Mouse (Mus musculus) embryonic facial prominence, embryonic 11.5 days (tissue): Measurements from ENCODE around the gene Slc30a7. TPM values are rescaled to one million over a fixed set of nuclear protein-coding genes. Genes with fewer than 3 reads are reported as not detected.
A peak's percentile ranks its signal among the peaks of the same experiment; 100 is the strongest.

ENCODE experiments used
- ATAC-seq: fragments of 200-750 bp; cut with Nextera tagmentation; replicated peaks from 2 replicates; pipeline ENCODE4 v1.8.0; 2017; ENCODE audit warnings: low read depth; ENCODE audit not compliant: insufficient number of reproducible peaks, low FRiP score, low TSS enrichment
- DNase-seq: peaks from one replicate; pipeline ENCODE4 v3.0.0-alpha.2; 2015; ENCODE audit warnings: low spot score
- H3K27ac ChIP-seq: fragments of 300-500 bp; sonication (generic); replicated peaks from 2 replicates; pipeline ENCODE4 v1.5.1; 2014; ENCODE audit warnings: mild to moderate bottlenecking, low read depth, low read length, control low read depth
- H3K27me3 ChIP-seq: fragments of 300-500 bp; sonication (generic); 2 replicates; pipeline ENCODE4 v1.6.1; 2014; ENCODE audit warnings: mild to moderate bottlenecking, low read length, moderate library complexity, mixed read lengths; ENCODE audit not compliant: control insufficient read depth, insufficient read depth
- H3K36me3 ChIP-seq: fragments of 300-500 bp; sonication (generic); replicated peaks from 2 replicates; pipeline ENCODE4 v1.6.1; 2014; ENCODE audit warnings: low read depth, mild to moderate bottlenecking, low read length, moderate library complexity, mixed read lengths; ENCODE audit not compliant: control insufficient read depth, insufficient read depth
- H3K4me1 ChIP-seq: fragments of 300-500 bp; sonication (generic); 2 replicates; pipeline ENCODE4 v1.6.1; 2014; ENCODE audit warnings: low read length, mixed read lengths; ENCODE audit not compliant: control insufficient read depth, insufficient read depth
- H3K4me2 ChIP-seq: fragments of 300-500 bp; sonication (generic); 2 replicates; pipeline ENCODE4 v1.6.1; 2014; ENCODE audit warnings: low read depth, mild to moderate bottlenecking, control low read depth, low read length, moderate library complexity
- H3K4me3 ChIP-seq: fragments of 300-500 bp; sonication (generic); 2 replicates; pipeline ENCODE4 v1.5.1; 2014; ENCODE audit warnings: low read depth, low read length, control low read depth
- H3K9ac ChIP-seq: fragments of 300-500 bp; sonication (generic); replicated peaks from 2 replicates; pipeline ENCODE4 v1.6.1; 2014; ENCODE audit warnings: mild to moderate bottlenecking, control low read depth, low read length
- H3K9me3 ChIP-seq: fragments of 300-500 bp; sonication (generic); replicated peaks from 2 replicates; pipeline ENCODE4 v1.6.1; 2016; ENCODE audit warnings: mild to moderate bottlenecking, low read length, inconsistent platforms, mixed read lengths; ENCODE audit not compliant: control insufficient read depth
- WGBS: fragments of 180-500 bp; shearing (Covaris S2); extraction: QIAGEN DNeasy Blood & Tissue Kit; methylation state at CpG from one replicate; pipeline ENCODE4 v1.1.7; 2014; 5-methylcytosine and 5-hydroxymethylcytosine counted together
- polyA plus RNA-seq: library from polyadenylated mRNA; unstranded; fragments of >200 nt; fragmentation: Nextera tagmentation; extraction: Ambion mirVana; gene quantifications from 2 replicates; pipeline ENCODE4 v1.2.1, GENCODE M21; 2014

The Slc30a7 gene
- 31.7 and 35.8 TPM in 2 replicates for polyA plus RNA-seq

GRCm38 (mm10) chr3:116006978-116007940, at the start of gene Slc30a7, which contains the start of gene Extl2:
Gene Slc30a7, minus strand, starts transcription at chr3:116007406.
Gene Extl2, plus strand, starts transcription at chr3:116007462.
- peak; percentile 92 for DNase-seq
- peak; percentile 93 for ATAC-seq
- H3K27ac ChIP-seq, result peak within 1 kb of the TSS; percentile 73
- H3K27me3 ChIP-seq, result no peaks in the 10 kb centered on the region
- H3K4me2 ChIP-seq, result peak within 1 kb of the TSS; percentile 91
- H3K4me3 ChIP-seq, result peak within 1 kb of the TSS; percentile 75
- H3K9ac ChIP-seq, result peak within 1 kb of the TSS; percentile 82
- no peaks in the 10 kb centered on the region for H3K36me3 ChIP-seq
- H3K9me3 ChIP-seq, result no peaks in the 10 kb centered on the region
- H3K4me1 ChIP-seq, result no peaks in the 10 kb centered on the region
- under 1% methylated on average over 58 of the region's 67 CpGs for WGBS

DNA sequence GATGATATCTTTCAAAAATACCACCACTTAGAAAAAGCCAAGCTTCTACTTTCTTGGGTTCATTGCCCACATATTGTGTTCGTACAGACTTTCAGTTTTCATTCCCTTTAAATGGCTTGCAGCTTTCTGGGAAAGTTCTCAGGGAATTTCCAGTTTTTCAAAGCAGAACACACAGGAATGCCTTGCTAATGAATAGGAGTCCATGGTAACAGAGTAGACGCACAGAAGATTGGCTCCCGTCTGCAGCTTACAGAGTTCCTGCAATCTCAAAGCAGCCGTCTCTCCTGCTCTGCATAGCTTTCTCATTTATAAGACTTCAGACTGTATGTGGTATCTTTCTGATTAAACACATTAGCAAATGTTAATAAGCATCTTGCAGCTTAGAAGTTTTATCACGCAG, 39.8 kb upstream of the Slc30a7 start:
- H3K9ac ChIP-seq, result no peak overlapping the region
- no peaks in the 10 kb centered on the region for H3K9me3 ChIP-seq
- no peaks in the 10 kb centered on the region for H3K36me3 ChIP-seq
- no peak for ATAC-seq
- no peak overlapping the region for H3K4me3 ChIP-seq
- H3K4me2 ChIP-seq, result no peak overlapping the region
- no peaks in the 10 kb centered on the region for H3K4me1 ChIP-seq
- no peak for DNase-seq
- no peak overlapping the region for H3K27ac ChIP-seq
- 71% methylated on average over 5 of the region's 5 CpGs for WGBS
- no peaks in the 10 kb centered on the region for H3K27me3 ChIP-seq

DNA sequence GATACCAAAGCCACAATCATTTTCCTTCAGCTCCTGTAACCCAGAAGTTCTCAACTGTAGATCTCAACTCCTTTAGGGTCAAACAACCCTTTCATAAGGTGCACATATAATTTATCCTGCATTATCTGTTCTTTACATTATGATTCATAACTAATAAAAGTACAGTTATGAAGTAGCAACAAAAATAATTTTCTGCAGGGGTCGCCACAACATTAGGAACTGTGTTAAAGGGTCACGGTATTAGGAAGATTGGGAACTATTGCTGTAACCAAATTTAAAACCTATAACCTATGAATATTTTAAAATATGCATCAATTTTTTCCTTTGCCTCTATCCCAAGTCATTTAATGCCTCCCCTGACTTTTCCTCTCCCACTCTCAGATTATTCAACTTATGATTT, 38.8 kb upstream of the Slc30a7 start:
- Histone ChIP-seq H3K9ac (no peak overlapping the region), H3K27me3 (no peaks in the 10 kb centered on the region), H3K27ac (no peak overlapping the region), H3K36me3 (no peaks in the 10 kb centered on the region), H3K4me2 (no peak overlapping the region), H3K4me1 (no peaks in the 10 kb centered on the region), H3K9me3 (no peaks in the 10 kb centered on the region), H3K4me3 (no peak overlapping the region)
- 76% methylated on average over 2 of the region's 2 CpGs for WGBS
- DNase-seq (no peak), ATAC-seq (no peak)

DNA sequence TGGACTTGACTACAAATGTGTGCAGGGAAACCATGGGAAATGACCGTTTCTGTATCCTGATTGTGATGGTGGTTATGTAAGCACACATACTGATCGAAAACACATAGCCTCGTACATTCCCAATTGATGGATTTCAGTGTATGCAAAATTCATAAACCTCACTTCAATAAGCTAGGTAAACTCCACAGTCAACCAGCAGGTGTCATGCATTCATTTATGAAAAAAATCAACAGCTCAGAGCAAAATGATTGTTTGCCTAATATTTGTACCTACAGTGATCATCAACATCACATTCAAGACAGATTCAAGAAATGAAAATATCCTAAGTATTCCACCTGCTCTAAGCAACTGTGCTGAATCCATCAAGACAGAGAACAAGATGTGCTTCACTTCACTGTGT, 33.6 kb upstream of the Slc30a7 start:
- Histone ChIP-seq H3K9ac (no peak overlapping the region), H3K4me2 (no peak overlapping the region), H3K36me3 (no peaks in the 10 kb centered on the region), H3K4me3 (no peak overlapping the region), H3K4me1 (no peaks in the 10 kb centered on the region), H3K27ac (no peak overlapping the region), H3K9me3 (no peaks in the 10 kb centered on the region), H3K27me3 (no peaks in the 10 kb centered on the region)
- WGBS, result 85% methylated on average over 3 of the region's 3 CpGs
- ATAC-seq (no peak), DNase-seq (no peak)

- no peaks in the 10 kb centered on the region for H3K4me1 ChIP-seq
- DNase-seq, result peak; percentile 85
- WGBS, result 57% methylated on average over 3 of the region's 3 CpGs
- no peak overlapping the region for H3K9ac ChIP-seq
- no peaks in the 10 kb centered on the region for H3K27me3 ChIP-seq
- H3K4me2 ChIP-seq, result no peak overlapping the region
- H3K36me3 ChIP-seq, result no peaks in the 10 kb centered on the region
- no peaks in the 10 kb centered on the region for H3K9me3 ChIP-seq
- H3K4me3 ChIP-seq, result no peak overlapping the region
- ATAC-seq, result no peak
- no peak overlapping the region for H3K27ac ChIP-seq
Observed at GRCm38 (mm10) chr3:116033871-116034222, 26.6 kb upstream of the Slc30a7 start.

- H3K4me3 ChIP-seq, result no peak overlapping the region
- ATAC-seq (no peak), DNase-seq (no peak)
- H3K27me3 ChIP-seq, result no peaks in the 10 kb centered on the region
- H3K36me3 ChIP-seq, result no peaks in the 10 kb centered on the region
- H3K27ac ChIP-seq, result no peak overlapping the region
- H3K9ac ChIP-seq, result no peak overlapping the region
- no peak overlapping the region for H3K4me2 ChIP-seq
- H3K4me1 ChIP-seq, result no peaks in the 10 kb centered on the region
- WGBS, result 52% methylated on average over 6 of the region's 6 CpGs
- no peaks in the 10 kb centered on the region for H3K9me3 ChIP-seq
Observed at GRCm38 (mm10) chr3:116033218-116033870, 26.1 kb upstream of the Slc30a7 start.

DNA sequence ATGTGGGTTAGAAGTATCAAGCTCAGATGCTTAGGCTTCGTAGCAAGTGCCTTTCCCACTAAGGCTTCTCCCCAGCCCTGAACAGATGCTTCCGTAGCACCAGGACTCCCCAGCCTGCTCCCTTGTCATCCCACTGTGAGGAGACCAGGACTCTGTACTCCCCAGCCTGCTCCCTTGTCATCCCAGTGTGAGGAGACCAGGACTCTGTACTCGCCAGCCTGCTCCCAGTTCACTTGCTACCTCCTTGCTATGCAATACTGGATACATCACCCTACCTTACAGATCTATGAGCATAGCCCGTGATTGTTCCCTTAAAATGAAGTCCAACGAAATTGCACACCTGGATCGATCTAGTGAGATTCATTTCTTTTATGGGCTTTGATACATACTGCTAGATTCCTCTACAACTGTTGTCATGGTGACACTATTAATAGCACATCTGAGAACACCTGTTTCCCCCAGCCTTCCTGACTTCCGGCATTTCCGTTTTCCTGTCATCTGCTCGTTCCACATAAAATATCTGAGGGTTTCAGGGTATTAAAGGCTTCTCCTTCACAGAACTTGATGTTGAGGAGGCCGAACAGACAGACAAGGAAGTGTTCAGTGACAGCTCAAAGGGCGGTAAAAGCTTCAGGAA, 23.1 kb upstream of the Slc30a7 start:
- Histone ChIP-seq H3K9ac (no peak overlapping the region), H3K4me1 (no peaks in the 10 kb centered on the region), H3K4me3 (no peak overlapping the region), H3K27me3 (no peaks in the 10 kb centered on the region), H3K36me3 (no peaks in the 10 kb centered on the region; the same call in 1 of the 2 replicates), H3K27ac (no peak overlapping the region), H3K4me2 (no peak overlapping the region), H3K9me3 (no peaks in the 10 kb centered on the region)
- 71% methylated on average over 11 of the region's 11 CpGs for WGBS
- no peak for DNase-seq
- ATAC-seq, result no peak
